Mouse (Mus musculus): ENCODE measurements around the gene Leng8.

DNA sequence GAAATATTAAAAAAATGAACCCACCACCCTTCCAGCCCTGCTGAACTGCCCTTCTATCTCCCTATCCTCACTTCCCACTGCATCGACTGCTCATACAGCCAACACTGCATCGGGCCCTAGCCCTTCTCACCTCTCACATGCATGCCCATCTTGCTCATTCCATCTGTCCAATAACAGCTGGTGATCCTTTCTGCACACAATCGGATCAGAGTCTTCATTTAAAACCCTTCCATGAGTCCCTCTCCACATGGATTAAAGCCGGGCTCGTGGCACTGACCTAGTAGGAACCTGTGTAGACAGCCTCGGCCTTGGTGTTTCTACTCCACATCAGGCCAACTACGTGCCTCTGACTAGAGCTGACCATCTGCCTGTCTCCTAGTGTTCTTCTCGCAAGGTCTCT is 4.9 kb upstream of the Leng8 start:
- TF ChIP-seq CTCF (conservative IDR thresholded peaks at IDR 0.05; ENCODE audit: low read length) (no peak), POU5F1 (IDR thresholded peaks at IDR 0.05; ENCODE audit: borderline replicate concordance, low read length) (no peak)

All from E14TG2a.4 (cell line).